Mouse (Mus musculus): ENCODE results near the gene 1110059E24Rik. TPM values are rescaled to one million over a fixed set of nuclear protein-coding genes. Genes with fewer than 3 reads are reported as not detected.
A peak's percentile ranks its signal among the peaks of the same experiment; 100 is the strongest.

1110059E24Rik gene
- polyA plus RNA-seq, 1 experiment from 2014 or later = 46.3 TPM

- Histone ChIP-seq H3K9me3 (replicated peaks; ENCODE audit: control insufficient read depth, low read length) (no peaks in the 10 kb centered on the region), H3K36me3 (ENCODE audit: control insufficient read depth, insufficient read depth, low read length) (no peaks in the 10 kb centered on the region), H3K4me1 (ENCODE audit: control insufficient read depth, insufficient read depth, low read length) (0 out of 2 replicates have a peak, but pooled peaks cover 6% of the 10 kb centered on the region), H3K9ac (ENCODE audit: low read length) (no peak overlapping the region), H3K4me3 (replicated peaks; ENCODE audit: low read length) (no peak overlapping the region), H3K4me2 (ENCODE audit: low read depth, low read length) (no peak overlapping the region), H3K27ac (ENCODE audit: low read length) (no peak overlapping the region), H3K27me3 (ENCODE audit: control insufficient read depth, insufficient read depth, low read length) (no peaks in the 10 kb centered on the region)
- 48% methylated on average over 8 of the region's 8 CpGs for WGBS
- ATAC-seq (ENCODE audit: insufficient read depth, low FRiP score) = no peak
Observed at GRCm38 (mm10) chr19:21570778-21571177, 82.0 kb downstream of the 1110059E24Rik start.

- no peak overlapping the region for H3K4me2 ChIP-seq (ENCODE audit: low read depth, low read length)
- no peaks in the 10 kb centered on the region for H3K9me3 ChIP-seq (replicated peaks; ENCODE audit: control insufficient read depth, low read length)
- no peak overlapping the region for H3K9ac ChIP-seq (ENCODE audit: low read length)
- 0 out of 2 replicates have a peak, but pooled peaks cover 6% of the 10 kb centered on the region for H3K4me1 ChIP-seq (ENCODE audit: control insufficient read depth, insufficient read depth, low read length)
- no peak for ATAC-seq (ENCODE audit: insufficient read depth, low FRiP score)
- H3K27me3 ChIP-seq (ENCODE audit: control insufficient read depth, insufficient read depth, low read length) = no peaks in the 10 kb centered on the region
- no peak overlapping the region for H3K4me3 ChIP-seq (replicated peaks; ENCODE audit: low read length)
- H3K36me3 ChIP-seq (ENCODE audit: control insufficient read depth, insufficient read depth, low read length) = no peaks in the 10 kb centered on the region
- 73% methylated on average over 3 of the region's 3 CpGs for WGBS
- H3K27ac ChIP-seq (ENCODE audit: low read length) = no peak overlapping the region
Observed at GRCm38 (mm10) chr19:21568528-21569185, 84.1 kb downstream of the 1110059E24Rik start.

GRCm38 (mm10) chr19:21567933-21568332 is 84.8 kb downstream of the 1110059E24Rik start:
- no peak for ATAC-seq (ENCODE audit: insufficient read depth, low FRiP score)
- Histone ChIP-seq H3K27me3 (ENCODE audit: control insufficient read depth, insufficient read depth, low read length) (no peaks in the 10 kb centered on the region), H3K9me3 (replicated peaks; ENCODE audit: control insufficient read depth, low read length) (no peaks in the 10 kb centered on the region), H3K4me1 (ENCODE audit: control insufficient read depth, insufficient read depth, low read length) (0 out of 2 replicates have a peak, but pooled peaks cover 6% of the 10 kb centered on the region), H3K27ac (ENCODE audit: low read length) (no peak overlapping the region), H3K4me3 (replicated peaks; ENCODE audit: low read length) (no peak overlapping the region), H3K4me2 (ENCODE audit: low read depth, low read length) (no peak overlapping the region), H3K36me3 (ENCODE audit: control insufficient read depth, insufficient read depth, low read length) (no peaks in the 10 kb centered on the region), H3K9ac (ENCODE audit: low read length) (no peak overlapping the region)
- 78% methylated on average over 3 of the region's 3 CpGs for WGBS

GRCm38 (mm10) chr19:21566484-21566883 is 86.3 kb downstream of the 1110059E24Rik start:
- no peak overlapping the region for H3K4me2 ChIP-seq (ENCODE audit: low read depth, low read length)
- no peak overlapping the region for H3K4me3 ChIP-seq (replicated peaks; ENCODE audit: low read length)
- no peak overlapping the region for H3K27ac ChIP-seq (ENCODE audit: low read length)
- H3K36me3 ChIP-seq (ENCODE audit: control insufficient read depth, insufficient read depth, low read length) = no peaks in the 10 kb centered on the region
- no peaks in the 10 kb centered on the region for H3K27me3 ChIP-seq (ENCODE audit: control insufficient read depth, insufficient read depth, low read length)
- 82% methylated on average over 5 of the region's 5 CpGs for WGBS
- no peak overlapping the region for H3K9ac ChIP-seq (ENCODE audit: low read length)
- ATAC-seq (ENCODE audit: insufficient read depth, low FRiP score) = no peak
- no peaks in the 10 kb centered on the region for H3K4me1 ChIP-seq (ENCODE audit: control insufficient read depth, insufficient read depth, low read length)
- H3K9me3 ChIP-seq (replicated peaks; ENCODE audit: control insufficient read depth, low read length) = no peaks in the 10 kb centered on the region

GRCm38 (mm10) chr19:21564461-21564797 is 88.3 kb downstream of the 1110059E24Rik start:
- Histone ChIP-seq H3K4me3 (replicated peaks; ENCODE audit: low read length) (no peak overlapping the region), H3K27me3 (ENCODE audit: control insufficient read depth, insufficient read depth, low read length) (no peaks in the 10 kb centered on the region), H3K4me1 (ENCODE audit: control insufficient read depth, insufficient read depth, low read length) (no peaks in the 10 kb centered on the region), H3K4me2 (ENCODE audit: low read depth, low read length) (no peak overlapping the region), H3K36me3 (ENCODE audit: control insufficient read depth, insufficient read depth, low read length) (no peaks in the 10 kb centered on the region), H3K27ac (ENCODE audit: low read length) (no peak overlapping the region), H3K9ac (ENCODE audit: low read length) (no peak overlapping the region), H3K9me3 (replicated peaks; ENCODE audit: control insufficient read depth, low read length) (no peaks in the 10 kb centered on the region)
- 7% methylated on average over 1 of the region's 1 CpGs for WGBS
- ATAC-seq (ENCODE audit: insufficient read depth, low FRiP score) = no peak

- Histone ChIP-seq H3K36me3 (ENCODE audit: control insufficient read depth, insufficient read depth, low read length) (no peaks in the 10 kb centered on the region), H3K4me1 (ENCODE audit: control insufficient read depth, insufficient read depth, low read length) (no peaks in the 10 kb centered on the region), H3K9me3 (replicated peaks; ENCODE audit: control insufficient read depth, low read length) (no peaks in the 10 kb centered on the region), H3K4me3 (replicated peaks; ENCODE audit: low read length) (no peak overlapping the region), H3K27ac (ENCODE audit: low read length) (no peak overlapping the region), H3K4me2 (ENCODE audit: low read depth, low read length) (no peak overlapping the region), H3K27me3 (ENCODE audit: control insufficient read depth, insufficient read depth, low read length) (no peaks in the 10 kb centered on the region), H3K9ac (ENCODE audit: low read length) (peak overlapping the region; percentile 46)
- 23% methylated on average over 11 of the region's 11 CpGs for WGBS
- peak; percentile 77; the same call in 1 of the 2 replicates for ATAC-seq (ENCODE audit: insufficient read depth, low FRiP score)
Observed at GRCm38 (mm10) chr19:21563789-21564460, 88.9 kb downstream of the 1110059E24Rik start.

- WGBS = 72% methylated on average over 3 of the region's 3 CpGs
- no peaks in the 10 kb centered on the region for H3K4me1 ChIP-seq (ENCODE audit: control insufficient read depth, insufficient read depth, low read length)
- no peak overlapping the region for H3K9ac ChIP-seq (ENCODE audit: low read length)
- no peaks in the 10 kb centered on the region for H3K9me3 ChIP-seq (replicated peaks; ENCODE audit: control insufficient read depth, low read length)
- H3K27me3 ChIP-seq (ENCODE audit: control insufficient read depth, insufficient read depth, low read length) = no peaks in the 10 kb centered on the region
- no peak overlapping the region for H3K27ac ChIP-seq (ENCODE audit: low read length)
- H3K36me3 ChIP-seq (ENCODE audit: control insufficient read depth, insufficient read depth, low read length) = no peaks in the 10 kb centered on the region
- no peak for ATAC-seq (ENCODE audit: insufficient read depth, low FRiP score)
- no peak overlapping the region for H3K4me3 ChIP-seq (replicated peaks; ENCODE audit: low read length)
- no peak overlapping the region for H3K4me2 ChIP-seq (ENCODE audit: low read depth, low read length)
Observed at GRCm38 (mm10) chr19:21562996-21563395, 89.8 kb downstream of the 1110059E24Rik start.

- no peaks in the 10 kb centered on the region for H3K27me3 ChIP-seq (ENCODE audit: control insufficient read depth, insufficient read depth, low read length)
- H3K4me1 ChIP-seq (ENCODE audit: control insufficient read depth, insufficient read depth, low read length) = no peaks in the 10 kb centered on the region
- WGBS = 75% methylated on average over 9 of the region's 9 CpGs
- H3K27ac ChIP-seq (ENCODE audit: low read length) = no peak overlapping the region
- no peaks in the 10 kb centered on the region for H3K36me3 ChIP-seq (ENCODE audit: control insufficient read depth, insufficient read depth, low read length)
- ATAC-seq (ENCODE audit: insufficient read depth, low FRiP score) = no peak
- no peak overlapping the region for H3K4me3 ChIP-seq (replicated peaks; ENCODE audit: low read length)
- H3K9ac ChIP-seq (ENCODE audit: low read length) = no peak overlapping the region
- H3K4me2 ChIP-seq (ENCODE audit: low read depth, low read length) = no peak overlapping the region
- no peaks in the 10 kb centered on the region for H3K9me3 ChIP-seq (replicated peaks; ENCODE audit: control insufficient read depth, low read length)
Observed at GRCm38 (mm10) chr19:21552801-21553200, 100.0 kb downstream of the 1110059E24Rik start.

- ATAC-seq (ENCODE audit: insufficient read depth, low FRiP score) = no peak
- 57% methylated on average over 5 of the region's 5 CpGs for WGBS
- H3K27ac ChIP-seq (ENCODE audit: low read length) = no peak overlapping the region
- H3K4me2 ChIP-seq (ENCODE audit: low read depth, low read length) = no peak overlapping the region
- no peaks in the 10 kb centered on the region for H3K27me3 ChIP-seq (ENCODE audit: control insufficient read depth, insufficient read depth, low read length)
- H3K9me3 ChIP-seq (replicated peaks; ENCODE audit: control insufficient read depth, low read length) = no peaks in the 10 kb centered on the region
- H3K4me3 ChIP-seq (replicated peaks; ENCODE audit: low read length) = no peak overlapping the region
- H3K4me1 ChIP-seq (ENCODE audit: control insufficient read depth, insufficient read depth, low read length) = no peaks in the 10 kb centered on the region
- H3K36me3 ChIP-seq (ENCODE audit: control insufficient read depth, insufficient read depth, low read length) = no peaks in the 10 kb centered on the region
- no peak overlapping the region for H3K9ac ChIP-seq (ENCODE audit: low read length)
Observed at GRCm38 (mm10) chr19:21551921-21552536, 100.7 kb downstream of the 1110059E24Rik start.
